Mouse (Mus musculus) MEL (cell line): ENCODE data around the gene Mip. TPM values are rescaled to one million over a fixed set of nuclear protein-coding genes. Genes with fewer than 3 reads are reported as not detected.

Experiments used
- polyA plus RNA-seq, 2 experiments: library from polyadenylated mRNA; stranded (reverse) in 1 of 2; unstranded in 1 of 2; fragments of >175 nt in 1 of 2; fragments of >200 nt in 1 of 2; gene quantifications; 2 replicates each; pipeline versions ENCODE4 v1.2.1 to v1.2.4; 2012; ENCODE audit warnings: low replicate concordance in 2 of 2, low read depth in 1 of 2; ENCODE audit not compliant: insufficient read length in 2 of 2, insufficient read depth in 1 of 2, missing spikeins in 1 of 2
- total RNA-seq: library from RNA; depleted of rRNA; stranded (reverse); fragments of 300-350 nt; gene quantifications from 2 replicates; pipeline ENCODE4 v1.2.3, GENCODE M21; 2012; rRNA removed

Mip gene
- total and polyA plus RNA-seq, 3 experiments, result 0.04 TPM; not detected in 2

Other genes starting within 250 kb of the Mip start
- not detected in 2 replicates for gene Hsd17b6, start 218.2 kb upstream of the Mip start, total RNA-seq
- gene Hsd17b6, start 218.2 kb upstream of the Mip start, polyA plus RNA-seq, result under 1 TPM in 1 of 2 experiments, not detected in 1; 0.15 TPM
- 59.6 and 74.0 TPM in 2 replicates for gene Prim1, start 210.7 kb upstream of the Mip start, total RNA-seq
- gene Prim1, start 210.7 kb upstream of the Mip start, polyA plus RNA-seq, result 10 to 100 TPM in 1 of 2 experiments, not detected in 1; 71.5 TPM
- gene Naca, start 190.3 kb upstream of the Mip start, total RNA-seq, result 1,577 and 1,612 TPM in 2 replicates
- 1,000 to 10,000 TPM in 1 of 2 experiments, 100 to 1,000 TPM in 1; 202 to 1,039 TPM for gene Naca, start 190.3 kb upstream of the Mip start, polyA plus RNA-seq
- gene Ptges3, start 166.9 kb upstream of the Mip start, total RNA-seq, result 233 and 240 TPM in 2 replicates
- gene Ptges3, start 166.9 kb upstream of the Mip start, polyA plus RNA-seq, result 100 to 1,000 TPM; 216 to 627 TPM
- 2,164 and 2,193 TPM in 2 replicates for gene Atp5b, start 142.6 kb upstream of the Mip start, total RNA-seq
- 1,000 to 10,000 TPM in 1 of 2 experiments, 100 to 1,000 TPM in 1; 545 to 2,318 TPM for gene Atp5b, start 142.6 kb upstream of the Mip start, polyA plus RNA-seq
- 5.5 and 8.2 TPM in 2 replicates for gene Baz2a, start 134.3 kb upstream of the Mip start, total RNA-seq
- 10 to 100 TPM; 33.8 to 46.0 TPM for gene Baz2a, start 134.3 kb upstream of the Mip start, polyA plus RNA-seq
- gene Rbms2, start 45.5 kb upstream of the Mip start, total RNA-seq, result 5.1 and 5.8 TPM in 2 replicates
- gene Rbms2, start 45.5 kb upstream of the Mip start, polyA plus RNA-seq, result 10 to 100 TPM in 1 of 2 experiments, not detected in 1; 23.5 TPM
- gene Gls2, start 31.4 kb upstream of the Mip start, total RNA-seq, result 11.8 and 15.6 TPM in 2 replicates
- gene Gls2, start 31.4 kb upstream of the Mip start, polyA plus RNA-seq, result 10 to 100 TPM in 1 of 2 experiments, not detected in 1; 17.8 TPM
- 13.8 and 17.2 TPM in 2 replicates for gene Spryd4, start 14.0 kb upstream of the Mip start, total RNA-seq
- 10 to 100 TPM in 1 of 2 experiments, not detected in 1; 19.6 TPM for gene Spryd4, start 14.0 kb upstream of the Mip start, polyA plus RNA-seq
- gene Timeless, start 6.2 kb downstream of the Mip start, total RNA-seq, result 49.3 and 50.2 TPM in 2 replicates
- gene Timeless, start 6.2 kb downstream of the Mip start, polyA plus RNA-seq, result 100 to 1,000 TPM in 1 of 2 experiments, 10 to 100 TPM in 1; 89.8 to 627 TPM
- gene Apon, start 28.3 kb downstream of the Mip start, total RNA-seq, result 0.27 and 0.46 TPM in 2 replicates
- under 1 TPM in 1 of 2 experiments, not detected in 1; 0.46 TPM for gene Apon, start 28.3 kb downstream of the Mip start, polyA plus RNA-seq
- not detected in 2 replicates for gene Apof, start 42.8 kb downstream of the Mip start, total RNA-seq
- not detected for gene Apof, start 42.8 kb downstream of the Mip start, polyA plus RNA-seq
- 3.4 and 3.6 TPM in 2 replicates for gene Stat2, start 44.7 kb downstream of the Mip start, total RNA-seq
- 1 to 10 TPM in 1 of 2 experiments, not detected in 1; 6.6 TPM for gene Stat2, start 44.7 kb downstream of the Mip start, polyA plus RNA-seq
- 0.12 and 0.20 TPM in 2 replicates for gene Il23a, start 72.9 kb downstream of the Mip start, total RNA-seq
- under 1 TPM in 1 of 2 experiments, not detected in 1; 0.29 TPM for gene Il23a, start 72.9 kb downstream of the Mip start, polyA plus RNA-seq
- gene Pan2, start 77.5 kb downstream of the Mip start, total RNA-seq, result 6.8 and 7.9 TPM in 2 replicates
- gene Pan2, start 77.5 kb downstream of the Mip start, polyA plus RNA-seq, result 10 to 100 TPM in 1 of 2 experiments, not detected in 1; 28.6 TPM
- 92.4 and 98.1 TPM in 2 replicates for gene Cnpy2, start 96.6 kb downstream of the Mip start, total RNA-seq
- 100 to 1,000 TPM in 1 of 2 experiments, not detected in 1; 107 TPM for gene Cnpy2, start 96.6 kb downstream of the Mip start, polyA plus RNA-seq
- gene Cs, start 111.9 kb downstream of the Mip start, total RNA-seq, result 161 and 187 TPM in 2 replicates
- gene Cs, start 111.9 kb downstream of the Mip start, polyA plus RNA-seq, result 100 to 1,000 TPM; 133 to 256 TPM
- 6.8 and 7.7 TPM in 2 replicates for gene Coq10a, start 143.2 kb downstream of the Mip start, total RNA-seq
- gene Coq10a, start 143.2 kb downstream of the Mip start, polyA plus RNA-seq, result 10 to 100 TPM in 1 of 2 experiments, not detected in 1; 14.1 TPM
- gene Ankrd52, start 151.3 kb downstream of the Mip start, total RNA-seq, result 9.5 and 10.0 TPM in 2 replicates
- 10 to 100 TPM in 1 of 2 experiments, not detected in 1; 39.9 TPM for gene Ankrd52, start 151.3 kb downstream of the Mip start, polyA plus RNA-seq
- gene Slc39a5, start 175.4 kb downstream of the Mip start, total RNA-seq, result not detected in 2 replicates
- not detected for gene Slc39a5, start 175.4 kb downstream of the Mip start, polyA plus RNA-seq
- gene Nabp2, start 185.7 kb downstream of the Mip start, total RNA-seq, result 33.7 and 39.9 TPM in 2 replicates
- gene Nabp2, start 185.7 kb downstream of the Mip start, polyA plus RNA-seq, result 100 to 1,000 TPM; 166 to 249 TPM
- gene Rnf41, start 185.8 kb downstream of the Mip start, total RNA-seq, result 25.4 and 28.1 TPM in 2 replicates
- 10 to 100 TPM in 1 of 2 experiments, not detected in 1; 27.4 TPM for gene Rnf41, start 185.8 kb downstream of the Mip start, polyA plus RNA-seq
- gene Smarcc2, start 233.4 kb downstream of the Mip start, total RNA-seq, result 22.3 and 24.8 TPM in 2 replicates
- gene Smarcc2, start 233.4 kb downstream of the Mip start, polyA plus RNA-seq, result 100 to 1,000 TPM in 1 of 2 experiments, 10 to 100 TPM in 1; 68.8 to 226 TPM